Mouse (Mus musculus) ES-Bruce4 (cell line): ENCODE measurements around the gene Gfer.

Experiments
- EP300 ChIP-seq: IDR thresholded peaks from 2 replicates; pipeline ENCODE4 v1.6.1; 2011; ENCODE audit warnings: low read depth, low read length; ENCODE audit not compliant: insufficient read depth
- POLR2A ChIP-seq: IDR thresholded peaks from one replicate; pipeline ENCODE4 v1.8.1; 2011; ENCODE audit warnings: low read length; ENCODE audit not compliant: insufficient read depth

DNA sequence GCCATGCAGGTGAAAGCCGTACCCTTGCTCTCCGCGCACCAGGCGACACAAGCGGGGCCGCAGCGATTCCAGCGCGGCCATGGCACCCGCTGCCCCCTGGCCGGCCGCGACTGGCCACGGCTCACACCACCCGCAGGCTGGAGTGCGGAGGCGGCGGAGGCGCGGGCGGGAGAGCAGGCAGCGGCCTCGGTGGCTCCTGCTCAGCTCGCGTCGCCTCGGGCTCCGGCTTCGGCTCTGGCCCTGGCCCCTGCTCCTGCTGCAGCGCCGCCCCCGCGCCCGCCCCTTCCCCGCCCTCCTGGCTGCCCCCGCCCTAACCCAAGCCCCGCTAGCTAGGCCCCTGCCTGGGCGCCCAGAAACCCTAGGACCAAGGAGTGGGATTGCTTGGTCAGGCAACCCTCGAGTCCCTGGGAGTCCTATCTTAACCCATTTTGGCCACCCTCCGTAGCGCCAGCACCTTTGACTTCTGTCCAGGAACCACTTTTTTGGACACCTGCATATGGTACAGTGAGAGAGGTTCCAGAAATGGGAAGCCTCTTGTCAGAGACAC is 45.8 kb downstream of the Gfer start, which contains the start of gene Slc9a3r2:
- TF ChIP-seq EP300 (no peak), POLR2A (no peak)
